Comparison of ENCODE assay signal across 8 mouse cellular contexts in the genomic region with DNA sequence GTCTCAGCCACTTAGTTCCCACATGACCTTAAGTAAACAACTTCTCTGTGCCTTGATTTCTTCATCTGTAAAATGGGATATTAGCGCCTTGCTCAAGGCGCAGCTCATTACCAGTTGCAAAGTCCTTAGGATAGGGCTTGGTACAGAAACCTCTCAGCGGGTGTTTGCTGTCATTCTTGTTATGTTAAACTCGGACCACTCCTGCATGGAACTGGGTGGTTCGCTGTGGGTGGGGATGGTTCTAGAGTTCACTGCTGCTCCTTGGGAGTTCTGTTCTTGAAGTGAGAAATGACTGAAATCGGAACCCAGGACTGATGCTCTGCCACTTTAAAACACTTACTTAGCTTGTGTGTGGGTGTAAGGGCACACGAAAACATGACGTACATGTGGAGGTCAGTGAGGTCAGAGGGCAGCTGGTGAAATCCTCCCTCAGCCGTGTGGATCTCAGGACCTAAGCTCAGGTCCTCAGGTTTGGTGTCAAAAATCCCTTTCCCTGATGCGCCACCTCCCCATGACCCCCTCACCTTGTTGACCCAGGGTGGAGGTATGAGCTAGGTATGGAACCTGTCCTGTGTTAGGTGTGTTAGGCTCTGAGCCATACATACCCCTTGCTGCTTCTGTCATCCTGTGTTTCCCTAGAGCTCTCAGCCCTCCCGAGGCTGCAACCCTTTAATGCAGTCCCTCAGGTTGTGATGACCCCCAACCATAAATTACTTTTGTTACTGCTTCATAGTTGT. TPM values are rescaled to one million over a fixed set of nuclear protein-coding genes. Genes with fewer than 3 reads are reported as not detected.
A peak's percentile ranks its signal among the peaks of the same experiment; 100 is the strongest.
DNase-seq lines count a peak whose midpoint lies in the region; ATAC-seq and TF ChIP-seq lines count a peak whose summit lies in the region.

No protein-coding gene starts in this region.

- no peak for DNase-seq in lung, embryonic 14.5 days
- no peak for DNase-seq in lung, postnatal 4 days
- no peak for DNase-seq in left cerebral cortex, postnatal 14 days (ENCODE audit: low spot score in 2 of 2)
- DNase-seq in thymus, adult 2 months: no peak
- no peak for DNase-seq in cerebellum, adult 9-10 months

- H3K4me3 ChIP-seq in lung, embryonic 14.5 days (ENCODE audit: low read depth, low read length): peak overlapping the region; percentile 68; the same call in 1 of the 2 replicates
- peak overlapping the region; percentile 66; the same call in 1 of the 2 replicates for H3K4me3 ChIP-seq in embryonic fibroblast, embryonic 13.5 days (ENCODE audit: insufficient read depth, low read length)
- peak overlapping the region; percentile 75 for H3K4me3 ChIP-seq in limb, embryonic 13.5 days
- peak overlapping the region; percentile 7 for H3K4me3 ChIP-seq in small intestine, adult 2 months (ENCODE audit: low read depth, low read length)
- H3K4me3 ChIP-seq in thymus, adult 2 months (ENCODE audit: control insufficient read depth, insufficient read depth, low read length): no peak overlapping the region

- TF ChIP-seq CTCF in lung, embryonic 14.5 days (IDR thresholded peaks at IDR 0.05; ENCODE audit: low read depth): no peak
- TF ChIP-seq CTCF in embryonic fibroblast, embryonic 13.5 days (IDR thresholded peaks at IDR 0.05; ENCODE audit: borderline replicate concordance, insufficient read depth, low read length): no peak
- TF ChIP-seq CTCF in small intestine, adult 2 months (IDR thresholded peaks at IDR 0.05; ENCODE audit: extremely low read depth, insufficient read length, insufficient replicate concordance, low read depth, low read length): no peak
- TF ChIP-seq CTCF in thymus, adult 2 months (IDR thresholded peaks at IDR 0.05; ENCODE audit: borderline replicate concordance, control insufficient read depth, extremely low read depth, insufficient read depth, low read length, poor library complexity): no peak

- H3K4me1 ChIP-seq in lung, embryonic 14.5 days (ENCODE audit: insufficient read depth): peaks cover 8% of the 10 kb centered on the region
- no peaks in the 10 kb centered on the region; the same call in 1 of the 2 replicates for H3K4me1 ChIP-seq in embryonic fibroblast, embryonic 13.5 days (ENCODE audit: control insufficient read depth, insufficient read depth, low read length)
- H3K4me1 ChIP-seq in limb, embryonic 13.5 days: peaks cover 58% of the 10 kb centered on the region
- H3K4me1 ChIP-seq in small intestine, adult 2 months (ENCODE audit: control insufficient read depth, insufficient read depth, insufficient read length, low read length): peaks cover 42% of the 10 kb centered on the region
- H3K4me1 ChIP-seq in thymus, adult 2 months (replicated peaks; ENCODE audit: control insufficient read depth, insufficient read depth, low read length): peaks cover 58% of the 10 kb centered on the region

- H3K9me3 ChIP-seq in lung, embryonic 14.5 days (ENCODE audit: low read depth, low read length): no peaks in the 10 kb centered on the region
- H3K9me3 ChIP-seq in limb, embryonic 13.5 days: no peaks in the 10 kb centered on the region

- no peaks in the 10 kb centered on the region for H3K27me3 ChIP-seq in lung, embryonic 14.5 days (ENCODE audit: insufficient read depth, low read length)
- no peaks in the 10 kb centered on the region for H3K27me3 ChIP-seq in limb, embryonic 13.5 days
- no peaks in the 10 kb centered on the region for H3K27me3 ChIP-seq in small intestine, adult 2 months (ENCODE audit: control insufficient read depth, insufficient read depth, low read length)
- no peaks in the 10 kb centered on the region for H3K27me3 ChIP-seq in thymus, adult 2 months (ENCODE audit: control insufficient read depth, insufficient read depth, low read length)

- intact Hi-C loops in left cerebral cortex, postnatal 14 days (cut with DNase I): loop anchor here (5.0 kb wide), 1 partner anchor 58 kb away; no protein-coding TSS in a partner anchor

- TF ChIP-seq POLR2A in embryonic fibroblast, embryonic 13.5 days (IDR thresholded peaks at IDR 0.05; ENCODE audit: low read depth, low read length): no peak
- no peak for TF ChIP-seq POLR2A in small intestine, adult 2 months (IDR thresholded peaks at IDR 0.05; ENCODE audit: low read depth, low read length)
- TF ChIP-seq POLR2A in thymus, adult 2 months (IDR thresholded peaks at IDR 0.05; ENCODE audit: control insufficient read depth, extremely low read depth, insufficient read depth, low read length, poor library complexity): no peak

- no peak overlapping the region for H3K27ac ChIP-seq in lung, embryonic 14.5 days (ENCODE audit: low read depth)
- no peak overlapping the region for H3K27ac ChIP-seq in embryonic fibroblast, embryonic 13.5 days (ENCODE audit: insufficient read depth, low read length)
- H3K27ac ChIP-seq in limb, embryonic 13.5 days: no peak overlapping the region
- no peak overlapping the region for H3K27ac ChIP-seq in small intestine, adult 2 months (ENCODE audit: insufficient read depth, low read depth, low read length)
- H3K27ac ChIP-seq in thymus, adult 2 months (ENCODE audit: control insufficient read depth, insufficient read depth, low read length): no peak overlapping the region

- no peak overlapping the region for H3K9ac ChIP-seq in lung, embryonic 14.5 days
- H3K9ac ChIP-seq in limb, embryonic 13.5 days: peak overlapping the region; percentile 83; the same call in 1 of the 2 replicates

- peak overlapping the region; percentile 95 for H3K4me2 ChIP-seq in lung, embryonic 14.5 days
- peak overlapping the region; percentile 92 for H3K4me2 ChIP-seq in limb, embryonic 13.5 days (replicated peaks)

- H3K36me3 ChIP-seq in lung, embryonic 14.5 days (ENCODE audit: insufficient read depth): 0 out of 2 replicates have a peak, but pooled peaks cover 4% of the 10 kb centered on the region
- peaks cover 5% of the 10 kb centered on the region; the same call in 1 of the 2 replicates for H3K36me3 ChIP-seq in limb, embryonic 13.5 days
- peaks cover 33% of the 10 kb centered on the region for H3K36me3 ChIP-seq in small intestine, adult 2 months (ENCODE audit: control insufficient read depth, insufficient read depth, low read length)
- H3K36me3 ChIP-seq in thymus, adult 2 months (ENCODE audit: control insufficient read depth, insufficient read depth, low read length): no peaks in the 10 kb centered on the region

- WGBS in lung, embryonic 14.5 days: 73% methylated on average over 11 of the region's 11 CpGs
- WGBS in limb, embryonic 13.5 days: 63% methylated on average over 11 of the region's 11 CpGs
- WGBS in small intestine, adult 2 months: 69% methylated on average over 11 of the region's 11 CpGs
- 89% methylated on average over 11 of the region's 11 CpGs for WGBS in thymus, adult 2 months

- ATAC-seq in lung, embryonic 14.5 days (ENCODE audit: insufficient read depth): no peak
- no peak for ATAC-seq in limb, embryonic 13.5 days (ENCODE audit: low FRiP score, low read depth)

RNA-seq across cellular contexts. Expression of a gene that starts 13.4 kb away (rescaled TPM):
- polyA plus RNA-seq in lung, embryonic 14.5 days (2014; fragmentation: Nextera tagmentation; extraction: Ambion mirVana): 11.9 and 12.8 TPM in 2 replicates
- 6.4 and 8.0 TPM in 2 replicates for polyA plus RNA-seq in embryonic fibroblast, embryonic 13.5 days (2011; ENCODE audit: insufficient read length, low read depth, missing spikeins)
- 14.1 and 15.6 TPM in 2 replicates for polyA plus RNA-seq in limb, embryonic 13.5 days (2015; fragmentation: Nextera tagmentation; extraction: Ambion mirVana)
- polyA plus RNA-seq in small intestine, adult 2 months (2012; rRNA removed): 47.9 and 84.4 TPM in 2 replicates
- total RNA-seq in left cerebral cortex, postnatal 14 days (2021): 10 to 100 TPM; 20.0 to 20.7 TPM
- polyA plus RNA-seq in thymus, adult 2 months (2012; rRNA removed): 37.4 and 44.1 TPM in 2 replicates

RNA-seq across cellular contexts. Expression of a gene that starts 32.6 kb away (rescaled TPM):
- polyA plus RNA-seq in lung, embryonic 14.5 days (2014; fragmentation: Nextera tagmentation; extraction: Ambion mirVana): 66.4 and 67.4 TPM in 2 replicates
- 33.3 and 35.1 TPM in 2 replicates for polyA plus RNA-seq in embryonic fibroblast, embryonic 13.5 days (2011; ENCODE audit: insufficient read length, low read depth, missing spikeins)
- 61.9 and 70.1 TPM in 2 replicates for polyA plus RNA-seq in limb, embryonic 13.5 days (2015; fragmentation: Nextera tagmentation; extraction: Ambion mirVana)
- 318 and 530 TPM in 2 replicates for polyA plus RNA-seq in small intestine, adult 2 months (2012; rRNA removed)
- 10 to 100 TPM; 18.7 to 22.0 TPM for total RNA-seq in left cerebral cortex, postnatal 14 days (2021)
- polyA plus RNA-seq in thymus, adult 2 months (2012; rRNA removed): 152 and 192 TPM in 2 replicates

RNA-seq across cellular contexts. Expression of a gene that starts 32.6 kb away (rescaled TPM):
- 3.9 and 4.0 TPM in 2 replicates for polyA plus RNA-seq in lung, embryonic 14.5 days (2014; fragmentation: Nextera tagmentation; extraction: Ambion mirVana)
- polyA plus RNA-seq in embryonic fibroblast, embryonic 13.5 days (2011; ENCODE audit: insufficient read length, low read depth, missing spikeins): 1.8 and 2.2 TPM in 2 replicates
- polyA plus RNA-seq in limb, embryonic 13.5 days (2015; fragmentation: Nextera tagmentation; extraction: Ambion mirVana): 3.5 TPM in 2 replicates
- polyA plus RNA-seq in small intestine, adult 2 months (2012; rRNA removed): 2.3 and 3.2 TPM in 2 replicates
- 1 to 10 TPM; 6.6 to 6.7 TPM for total RNA-seq in left cerebral cortex, postnatal 14 days (2021)
- 5.3 and 5.4 TPM in 2 replicates for polyA plus RNA-seq in thymus, adult 2 months (2012; rRNA removed)

RNA-seq across cellular contexts. Expression of a gene that starts 46.2 kb away (rescaled TPM):
- polyA plus RNA-seq in lung, embryonic 14.5 days (2014; fragmentation: Nextera tagmentation; extraction: Ambion mirVana): 0.50 and 0.71 TPM in 2 replicates
- 0.63 TPM in 1 of 2 replicates, not detected in the other for polyA plus RNA-seq in embryonic fibroblast, embryonic 13.5 days (2011; ENCODE audit: insufficient read length, low read depth, missing spikeins)
- polyA plus RNA-seq in limb, embryonic 13.5 days (2015; fragmentation: Nextera tagmentation; extraction: Ambion mirVana): 1.3 and 1.5 TPM in 2 replicates
- polyA plus RNA-seq in small intestine, adult 2 months (2012; rRNA removed): 0.05 and 0.08 TPM in 2 replicates
- total RNA-seq in left cerebral cortex, postnatal 14 days (2021): 1 to 10 TPM in 1 of 2 experiments, under 1 TPM in 1; 0.95 to 1.2 TPM
- 0.54 and 0.62 TPM in 2 replicates for polyA plus RNA-seq in thymus, adult 2 months (2012; rRNA removed)
